Mouse (Mus musculus) kidney, adult 9 months (tissue): ENCODE data around the gene Ddx55.

Source experiments
- DNase-seq: peaks from one replicate; pipeline ENCODE4 v3.0.0; 2022

Gene Ddx55

GRCm38 (mm10) chr5:124552558-124553307 lies at the start of gene Ddx55:
Gene Ddx55, plus strand, starts transcription at chr5:124552864.
- DNase-seq: peak; percentile 89

- no peak for DNase-seq
Measured at GRCm38 (mm10) chr5:124503742-124504141, 48.9 kb upstream of the Ddx55 start.

GRCm38 (mm10) chr5:124505235-124505634 lies 47.4 kb upstream of the Ddx55 start:
- DNase-seq: no peak

GRCm38 (mm10) chr5:124506731-124507359 lies 45.8 kb upstream of the Ddx55 start:
- DNase-seq: peak; percentile 25

- peak; percentile 27 for DNase-seq
Measured at GRCm38 (mm10) chr5:124509200-124509599, 43.5 kb upstream of the Ddx55 start.

GRCm38 (mm10) chr5:124509742-124510237 lies 42.9 kb upstream of the Ddx55 start:
- peak; percentile 86 for DNase-seq

GRCm38 (mm10) chr5:124510536-124511050 lies 42.1 kb upstream of the Ddx55 start:
- no peak for DNase-seq

GRCm38 (mm10) chr5:124515789-124516188 lies 36.9 kb upstream of the Ddx55 start:
- DNase-seq: no peak

- no peak for DNase-seq
Measured at GRCm38 (mm10) chr5:124518648-124519047, 34.0 kb upstream of the Ddx55 start.

- DNase-seq: no peak
Measured at GRCm38 (mm10) chr5:124521588-124521987, 31.1 kb upstream of the Ddx55 start.

- DNase-seq: no peak
Measured at GRCm38 (mm10) chr5:124523032-124523431, 29.6 kb upstream of the Ddx55 start.

GRCm38 (mm10) chr5:124524943-124525342 lies 27.7 kb upstream of the Ddx55 start:
- DNase-seq: no peak

- no peak for DNase-seq
Measured at GRCm38 (mm10) chr5:124528351-124528750, 24.3 kb upstream of the Ddx55 start.

- no peak for DNase-seq
Measured at GRCm38 (mm10) chr5:124528791-124529190, 23.9 kb upstream of the Ddx55 start.

GRCm38 (mm10) chr5:124529191-124529651 lies 23.4 kb upstream of the Ddx55 start:
- DNase-seq: peak; percentile 48

GRCm38 (mm10) chr5:124529697-124530096 lies 23.0 kb upstream of the Ddx55 start:
- DNase-seq: peak; percentile 43

GRCm38 (mm10) chr5:124530655-124531582 lies 21.7 kb upstream of the Ddx55 start, which contains the start of gene Rilpl1:
Gene Rilpl1, minus strand, starts transcription at chr5:124531391.
- DNase-seq: peak; percentile 73

GRCm38 (mm10) chr5:124531583-124531930 lies 21.1 kb upstream of the Ddx55 start:
- no peak for DNase-seq

GRCm38 (mm10) chr5:124532451-124532850 lies 20.2 kb upstream of the Ddx55 start:
- no peak for DNase-seq

- DNase-seq: no peak
Measured at GRCm38 (mm10) chr5:124535016-124535415, 17.6 kb upstream of the Ddx55 start.

- peak; percentile 85 for DNase-seq
Measured at GRCm38 (mm10) chr5:124536776-124537175, 15.9 kb upstream of the Ddx55 start.
